Mouse (Mus musculus) heart, postnatal 4 days (tissue): Measurements from ENCODE around the gene Vwa2. TPM values are rescaled to one million over a fixed set of nuclear protein-coding genes. Genes with fewer than 3 reads are reported as not detected.

ENCODE experiments used
- DNase-seq: peaks from one replicate; pipeline ENCODE4 v3.0.0; 2021
- total RNA-seq, 2 experiments: library from RNA; stranded (reverse); gene quantifications; 2 replicates each; pipeline ENCODE4 v1.2.3; 2021

Gene Vwa2
- total RNA-seq, 2 experiments from 2014 or later, result not detected

GRCm38 (mm10) chr19:56950818-56951217, 76.8 kb downstream of the Vwa2 start:
- DNase-seq, result no peak

DNA sequence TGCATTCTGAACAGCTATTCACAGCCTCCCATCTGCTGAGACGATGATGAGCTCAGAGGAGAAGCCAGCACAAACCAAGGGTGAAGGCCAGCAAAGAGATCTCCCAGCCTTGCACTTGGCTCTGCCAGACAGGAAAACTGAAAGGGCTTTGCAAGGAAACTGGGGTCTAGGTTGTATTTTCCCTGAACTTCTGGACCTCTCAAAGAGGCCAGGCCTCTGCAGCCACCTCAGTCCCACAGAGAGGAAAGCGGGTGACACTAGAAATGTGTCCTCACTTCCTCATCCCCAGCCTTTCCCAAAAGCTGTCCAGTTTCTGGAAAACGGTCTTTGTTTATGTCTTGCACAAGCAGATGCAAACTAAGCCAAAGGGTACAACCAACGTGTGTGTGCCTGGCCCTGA, 79.8 kb downstream of the Vwa2 start:
- no peak for DNase-seq

GRCm38 (mm10) chr19:56954857-56955256, 80.8 kb downstream of the Vwa2 start:
- no peak for DNase-seq

DNA sequence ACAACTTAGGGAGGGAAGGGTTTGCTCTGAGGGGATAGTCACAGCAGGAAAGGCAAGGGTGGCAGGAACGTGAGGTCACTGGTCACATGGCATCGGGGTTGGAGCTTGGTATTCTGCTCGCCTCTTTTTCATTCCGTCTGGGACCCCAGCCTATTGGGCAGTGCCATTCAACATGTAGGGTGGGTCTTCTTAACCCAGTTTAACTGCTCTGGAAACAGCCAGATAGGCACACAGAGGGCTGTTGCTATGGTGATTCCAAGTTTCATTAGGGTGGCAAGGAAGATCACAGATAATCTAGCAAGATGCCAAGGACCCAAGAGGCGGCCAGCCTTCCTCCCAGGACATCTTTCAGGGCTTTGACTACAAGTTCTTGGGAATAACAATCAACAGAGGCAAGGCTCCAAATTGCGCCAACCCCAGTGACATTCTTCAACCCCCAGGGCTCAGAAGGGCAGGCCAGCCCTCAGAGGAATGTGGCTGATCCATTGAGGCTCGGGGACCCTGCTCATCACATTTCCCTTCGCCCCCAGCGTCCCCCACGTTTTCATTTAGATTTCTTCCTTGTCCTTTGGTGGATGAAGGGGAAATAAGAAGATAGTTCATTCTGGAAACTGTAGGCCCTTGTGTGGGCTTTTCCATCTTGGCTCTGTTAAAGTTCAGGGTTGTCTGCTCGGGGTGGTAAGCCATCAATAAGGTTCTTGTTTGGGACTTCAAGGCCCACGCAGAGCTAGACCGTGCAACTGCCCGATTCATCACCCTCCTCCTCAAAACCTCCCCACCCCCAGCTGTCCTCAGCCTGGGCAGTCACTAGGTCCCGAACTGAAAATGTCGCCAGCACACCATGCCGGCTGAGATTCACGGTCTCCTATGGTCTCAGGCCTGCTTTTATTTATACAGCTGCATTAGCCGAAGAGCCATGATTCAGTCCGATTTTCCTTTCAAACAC, 81.8 kb downstream of the Vwa2 start:
- no peak for DNase-seq

- DNase-seq, result no peak
These were observed 84.0 kb downstream of the Vwa2 start for GRCm38 (mm10) chr19:56958011-56958410.

- DNase-seq, result no peak
These were observed 84.6 kb downstream of the Vwa2 start for GRCm38 (mm10) chr19:56958582-56959021.

- no peak for DNase-seq
These were observed 85.0 kb downstream of the Vwa2 start for GRCm38 (mm10) chr19:56959057-56959456.

DNA sequence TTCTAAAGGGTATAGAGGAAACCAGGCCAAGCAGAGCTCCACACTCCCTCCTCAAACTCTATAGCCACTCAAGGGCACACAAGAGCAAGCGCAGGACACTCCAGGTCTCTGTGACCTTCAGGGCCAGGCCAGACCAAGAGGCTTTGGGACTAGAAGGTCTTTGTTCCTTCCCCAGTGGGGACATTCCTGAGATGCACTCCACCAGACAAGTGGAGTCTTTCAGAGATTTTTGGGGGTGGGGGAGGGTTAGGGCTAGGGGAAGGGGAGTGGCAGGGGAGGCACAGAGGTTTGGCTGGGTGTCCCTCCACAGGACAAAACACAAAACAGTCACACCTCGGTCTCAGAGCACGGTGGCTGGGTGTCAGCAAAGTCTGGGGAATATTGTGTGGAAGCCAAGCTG, 85.6 kb downstream of the Vwa2 start:
- no peak for DNase-seq

Other genes with a start within 250 kb of the Vwa2 start
- gene Adrb1, start 152.1 kb upstream of the Vwa2 start, total RNA-seq, result 10 to 100 TPM; 30.3 to 33.8 TPM
- 10 to 100 TPM; 22.8 to 26.6 TPM for gene Ccdc186, start 52.1 kb upstream of the Vwa2 start, total RNA-seq
- gene Tdrd1, start 48.0 kb upstream of the Vwa2 start, total RNA-seq, result under 1 TPM; 0.11 to 0.17 TPM
- 10 to 100 TPM; 10.1 to 11.9 TPM for gene Afap1l2, start 134.0 kb downstream of the Vwa2 start, total RNA-seq